Mouse (Mus musculus) hindlimb bud, embryonic 11.5 days (tissue): ENCODE data around the gene Cpsf6.

Experiments used
- DNase-seq: peaks from one replicate; pipeline ENCODE4 v3.0.0-alpha.2; 2012; ENCODE audit warnings: low read depth, low spot score; ENCODE audit errors: extremely low spot score

The Cpsf6 gene

GRCm38 (mm10) chr10:117414726-117415125 lies 34.9 kb upstream of the Cpsf6 start:
- no peak for DNase-seq

GRCm38 (mm10) chr10:117413562-117414527 lies 34.0 kb upstream of the Cpsf6 start:
- DNase-seq, result no peak

DNA sequence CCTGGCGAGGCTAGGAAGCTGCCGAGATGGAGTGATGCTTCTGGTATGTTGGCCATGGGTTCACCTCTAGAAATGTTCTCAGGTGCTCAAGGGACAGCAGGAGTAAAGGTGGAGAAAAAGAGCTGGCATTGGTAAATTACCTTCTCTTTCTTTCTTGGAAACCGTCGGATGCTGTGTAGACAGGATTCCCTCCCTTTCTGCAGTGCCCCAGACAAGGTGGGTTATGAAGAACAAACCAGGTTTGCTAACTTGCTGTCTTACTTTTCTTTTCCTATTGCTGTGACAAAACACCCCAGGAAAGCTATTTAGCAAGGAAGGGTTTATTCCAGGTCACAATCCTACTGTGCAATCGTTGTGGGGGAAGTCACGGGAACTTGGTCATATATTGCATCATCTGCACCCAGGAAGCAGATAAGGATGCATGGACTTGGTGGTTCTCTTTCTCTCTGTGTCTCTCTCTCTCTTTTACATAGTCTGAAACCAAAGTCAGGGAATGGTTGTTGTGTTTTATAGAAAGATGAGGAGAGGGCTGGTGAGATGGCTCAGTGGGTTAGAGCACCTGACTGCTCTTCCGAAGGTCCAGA lies 32.8 kb upstream of the Cpsf6 start:
- no peak for DNase-seq

DNA sequence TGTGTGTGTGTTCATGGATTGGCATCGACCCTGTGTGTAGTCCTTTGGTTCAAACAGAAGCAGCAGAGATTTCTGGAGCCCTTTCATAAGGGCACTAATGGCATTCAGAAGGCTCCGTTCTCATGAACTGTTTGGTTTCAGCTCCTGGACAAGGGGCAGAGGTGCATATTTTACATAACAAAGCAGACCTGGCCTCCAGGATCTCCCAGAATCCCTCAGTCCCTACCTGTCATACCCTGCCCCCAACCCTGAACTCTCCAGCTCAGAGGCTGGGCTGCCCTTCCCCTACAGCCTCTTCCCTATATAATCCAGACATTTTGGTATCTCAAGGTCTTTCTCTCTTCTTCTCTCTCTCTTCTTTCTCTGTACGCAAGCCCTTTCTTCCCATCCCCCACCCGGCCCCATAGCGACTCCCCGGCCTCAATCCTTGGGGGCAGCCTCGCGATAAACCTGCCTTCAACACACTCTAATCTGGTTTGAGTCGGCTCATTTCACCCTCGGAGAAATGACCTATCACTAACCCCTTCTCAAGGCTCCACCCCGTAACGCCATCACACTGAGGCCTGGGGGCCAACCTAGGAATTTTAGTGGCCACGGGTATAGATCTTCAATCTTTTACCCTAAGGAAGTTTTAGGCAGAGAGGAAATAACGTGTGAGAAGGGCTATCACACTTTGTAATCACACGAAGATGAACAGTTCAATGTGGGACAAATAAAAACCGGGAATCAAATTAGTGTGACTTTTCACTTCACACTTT lies 32.1 kb upstream of the Cpsf6 start:
- DNase-seq, result no peak

- DNase-seq, result no peak
These were observed 31.3 kb upstream of the Cpsf6 start for GRCm38 (mm10) chr10:117411131-117411530.

GRCm38 (mm10) chr10:117410481-117411048 lies 30.8 kb upstream of the Cpsf6 start:
- DNase-seq, result no peak

DNA sequence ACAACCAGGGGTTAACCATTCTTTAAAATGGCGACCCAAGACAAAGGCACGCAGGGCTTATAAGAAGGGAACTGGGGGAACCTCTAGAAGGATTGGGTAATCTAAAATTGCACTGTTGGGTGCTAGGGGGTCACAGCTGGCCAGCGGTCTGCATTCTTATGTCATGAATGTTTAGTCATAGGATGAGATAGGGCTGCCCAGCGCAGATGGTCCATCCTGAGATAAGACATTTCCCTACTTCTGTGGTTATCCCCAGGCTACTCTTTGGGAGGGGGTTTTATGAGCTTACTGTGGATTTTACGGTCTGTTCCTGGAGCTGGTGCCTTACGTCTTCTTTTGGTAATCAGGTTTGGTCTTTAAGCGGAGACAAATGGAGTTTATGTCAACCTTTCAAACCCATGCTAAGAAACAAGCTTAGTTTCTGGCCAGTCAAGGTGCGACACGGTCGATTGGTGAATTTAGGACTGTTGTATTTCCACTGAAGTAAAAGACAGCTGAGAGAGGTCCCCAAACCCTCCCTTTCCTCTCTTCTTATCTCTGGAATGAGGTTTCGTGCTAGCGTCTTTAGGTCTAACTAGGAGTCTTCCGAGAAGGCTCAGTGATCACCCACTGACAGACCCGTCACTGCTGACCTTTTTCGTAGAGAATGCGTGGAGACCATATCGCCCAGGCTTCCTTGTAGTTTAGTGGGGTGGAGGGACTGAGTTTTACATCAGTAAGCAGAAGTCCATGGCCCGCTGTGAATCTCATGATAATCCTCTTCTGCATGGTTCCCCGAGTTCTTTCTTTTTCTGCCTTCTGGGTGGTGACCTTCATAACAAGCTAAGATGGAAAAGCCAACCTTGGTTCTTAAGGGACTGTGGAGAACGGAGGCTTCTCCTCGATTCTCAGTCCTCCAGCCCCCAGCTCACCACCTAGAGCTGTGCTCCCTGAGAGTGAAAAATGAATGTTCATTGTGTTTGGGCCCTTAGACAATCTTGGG lies 29.8 kb upstream of the Cpsf6 start:
- no peak for DNase-seq

DNA sequence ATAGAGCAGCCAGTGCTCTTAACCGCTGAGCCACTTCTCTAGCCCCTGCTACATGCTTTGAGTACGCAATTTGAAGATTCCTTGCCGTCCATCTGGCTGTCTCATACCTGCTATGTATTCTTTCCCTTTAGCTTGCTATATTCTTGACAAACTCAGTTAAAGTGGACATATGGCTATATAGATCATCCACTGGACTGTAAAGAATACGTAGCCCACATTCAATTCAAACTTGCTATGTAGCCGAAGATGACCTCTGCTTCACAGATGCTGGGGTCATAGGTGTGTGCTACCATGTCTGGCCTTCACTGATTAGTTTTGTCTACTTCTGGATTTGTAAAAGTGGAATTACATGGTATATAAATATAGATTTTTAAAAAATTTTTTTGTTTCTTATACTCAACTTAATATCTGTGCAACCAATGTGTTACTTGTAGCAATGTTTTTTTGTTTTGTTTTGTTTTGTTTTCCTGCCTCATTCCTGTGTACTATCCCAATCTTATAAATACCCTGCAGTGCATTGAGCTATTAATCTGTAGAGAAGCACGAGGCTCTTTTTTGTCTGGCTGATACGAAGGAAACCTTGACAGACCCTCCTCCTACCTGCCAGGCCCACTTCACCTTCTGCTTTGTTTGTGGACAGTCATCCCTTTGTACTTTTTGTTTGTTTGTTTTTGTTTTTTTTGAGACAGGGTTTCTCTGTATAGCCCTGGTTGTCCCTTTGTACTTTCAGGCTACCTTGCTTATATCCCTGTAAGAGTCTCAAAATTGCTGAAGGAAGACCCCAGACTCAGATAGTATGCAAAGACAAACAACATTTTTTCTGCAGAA lies 28.9 kb upstream of the Cpsf6 start:
- DNase-seq, result no peak

DNA sequence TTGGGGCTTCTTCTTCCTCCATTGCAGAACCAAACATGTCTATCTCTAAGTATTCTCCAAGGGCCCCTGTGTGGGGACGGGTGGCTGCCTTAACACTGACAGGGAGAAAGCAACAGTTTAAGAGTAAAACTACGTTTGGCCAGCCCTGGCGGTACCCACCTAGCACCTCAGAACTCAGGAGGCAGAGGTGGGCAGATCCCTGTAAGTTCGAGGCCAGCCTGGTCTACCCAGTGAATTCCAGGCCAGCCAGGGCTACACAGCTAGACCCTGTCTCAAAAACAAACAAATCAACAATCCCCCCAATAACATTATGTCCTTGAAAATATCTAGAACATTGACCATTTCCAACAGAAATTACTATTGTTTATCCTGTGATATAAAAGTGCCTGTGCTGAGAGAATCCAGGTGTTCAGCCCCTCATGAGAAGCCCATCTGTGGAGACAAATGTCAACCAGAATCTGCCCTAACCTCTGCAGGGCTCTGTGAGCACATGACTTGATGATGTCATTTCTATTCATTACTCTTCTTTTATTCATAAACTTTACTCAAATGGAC lies 28.0 kb upstream of the Cpsf6 start:
- no peak for DNase-seq

- DNase-seq, result no peak
These were observed 27.3 kb upstream of the Cpsf6 start for GRCm38 (mm10) chr10:117406843-117407733.

DNA sequence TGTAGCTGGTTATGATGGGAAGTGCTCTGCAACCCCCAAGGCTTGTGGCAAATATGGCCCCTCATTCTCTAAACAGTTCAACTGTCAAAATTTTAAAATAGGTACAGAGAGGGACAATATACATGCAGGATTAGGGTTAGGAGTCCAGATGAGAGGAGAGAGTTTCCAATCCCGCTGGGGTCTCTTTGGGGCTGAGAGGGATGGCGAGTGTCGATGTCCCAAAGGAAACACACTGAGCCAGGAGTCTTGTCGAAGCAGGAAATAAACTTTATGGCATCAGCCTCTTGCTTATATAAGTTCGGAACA lies 26.4 kb upstream of the Cpsf6 start:
- no peak for DNase-seq

GRCm38 (mm10) chr10:117405526-117406282 lies 25.9 kb upstream of the Cpsf6 start:
- no peak for DNase-seq

GRCm38 (mm10) chr10:117404384-117404783 lies 24.6 kb upstream of the Cpsf6 start:
- no peak for DNase-seq

DNA sequence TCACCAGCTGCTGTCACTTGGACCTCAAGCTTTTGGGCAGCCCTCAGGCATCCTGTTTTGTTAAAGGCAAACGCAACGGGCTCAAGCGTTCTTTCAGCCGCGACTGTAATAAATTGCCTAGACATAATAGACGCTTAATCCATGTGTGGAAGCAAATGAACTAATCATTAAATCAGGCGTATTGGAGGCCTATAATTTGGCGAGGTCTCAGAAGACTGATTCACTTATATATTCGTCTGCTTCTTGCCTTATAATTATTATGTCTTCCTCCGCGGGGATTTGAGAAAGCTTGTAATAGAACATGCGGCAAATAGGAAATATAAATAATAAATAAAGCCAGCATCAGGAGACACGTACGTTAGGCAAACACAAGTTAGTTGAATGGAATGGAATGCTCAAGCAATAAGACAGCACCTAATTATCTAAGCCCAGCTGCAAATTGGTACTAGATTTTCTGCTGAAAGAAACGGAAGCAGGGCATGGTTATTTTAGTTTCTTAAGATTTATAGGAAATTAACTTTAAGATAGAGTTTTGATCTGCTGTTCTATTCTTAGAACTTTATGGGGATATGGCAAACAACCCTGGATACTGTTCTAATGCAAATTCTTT lies 23.6 kb upstream of the Cpsf6 start:
- DNase-seq, result no peak

GRCm38 (mm10) chr10:117402403-117403333 lies 22.9 kb upstream of the Cpsf6 start:
- no peak for DNase-seq

- DNase-seq, result no peak
These were observed 21.5 kb upstream of the Cpsf6 start for GRCm38 (mm10) chr10:117401364-117401763.
